Mouse (Mus musculus): ENCODE results near the gene Doxl2. TPM values are rescaled to one million over a fixed set of nuclear protein-coding genes. Genes with fewer than 3 reads are reported as not detected.

The Doxl2 gene
- polyA plus RNA-seq, 1 experiment, result 0.05 TPM

- H3K4me1 ChIP-seq (replicated peaks; ENCODE audit: control insufficient read depth, insufficient read depth, low read length), result peaks cover 12% of the 10 kb centered on the region
- H3K27ac ChIP-seq (ENCODE audit: control insufficient read depth, insufficient read depth, low read length), result peak overlapping the region; percentile 75
- no peak for DNase-seq
- H3K36me3 ChIP-seq (ENCODE audit: control insufficient read depth, insufficient read depth, low read length), result no peaks in the 10 kb centered on the region
- no peaks in the 10 kb centered on the region for H3K27me3 ChIP-seq (ENCODE audit: control insufficient read depth, insufficient read depth, low read length)
- WGBS, result 30% methylated on average over 3 of the region's 3 CpGs
- TF ChIP-seq POLR2A (IDR thresholded peaks at IDR 0.05; ENCODE audit: control insufficient read depth, extremely low read depth, insufficient read depth, low read length, poor library complexity) (no peak), CTCF (IDR thresholded peaks at IDR 0.05; ENCODE audit: borderline replicate concordance, control insufficient read depth, extremely low read depth, insufficient read depth, low read length, poor library complexity) (no peak)
- no peak overlapping the region for H3K4me3 ChIP-seq (ENCODE audit: control insufficient read depth, insufficient read depth, low read length)
These were observed 38.7 kb downstream of the Doxl2 start for GRCm38 (mm10) chr6:49013458-49013857.

GRCm38 (mm10) chr6:49017150-49017549 lies 42.4 kb downstream of the Doxl2 start:
- 6% methylated on average over 12 of the region's 12 CpGs for WGBS
- Histone ChIP-seq H3K4me1 (replicated peaks; ENCODE audit: control insufficient read depth, insufficient read depth, low read length) (peaks cover 23% of the 10 kb centered on the region), H3K36me3 (ENCODE audit: control insufficient read depth, insufficient read depth, low read length) (no peaks in the 10 kb centered on the region), H3K27ac (ENCODE audit: control insufficient read depth, insufficient read depth, low read length) (peak overlapping the region; percentile 20; the same call in 1 of the 2 replicates), H3K4me3 (ENCODE audit: control insufficient read depth, insufficient read depth, low read length) (peak overlapping the region; percentile 10), H3K27me3 (ENCODE audit: control insufficient read depth, insufficient read depth, low read length) (no peaks in the 10 kb centered on the region)
- DNase-seq, result peak; percentile 20
- no peak for TF ChIP-seq CTCF (IDR thresholded peaks at IDR 0.05; ENCODE audit: borderline replicate concordance, control insufficient read depth, extremely low read depth, insufficient read depth, low read length, poor library complexity)
- no peak for TF ChIP-seq POLR2A (IDR thresholded peaks at IDR 0.05; ENCODE audit: control insufficient read depth, extremely low read depth, insufficient read depth, low read length, poor library complexity)

GRCm38 (mm10) chr6:49019341-49019740 lies 44.6 kb downstream of the Doxl2 start:
- no peak overlapping the region for H3K27ac ChIP-seq (ENCODE audit: control insufficient read depth, insufficient read depth, low read length)
- H3K4me3 ChIP-seq (ENCODE audit: control insufficient read depth, insufficient read depth, low read length), result no peak overlapping the region
- peaks cover 16% of the 10 kb centered on the region for H3K4me1 ChIP-seq (replicated peaks; ENCODE audit: control insufficient read depth, insufficient read depth, low read length)
- H3K36me3 ChIP-seq (ENCODE audit: control insufficient read depth, insufficient read depth, low read length), result no peaks in the 10 kb centered on the region
- TF ChIP-seq CTCF (IDR thresholded peaks at IDR 0.05; ENCODE audit: borderline replicate concordance, control insufficient read depth, extremely low read depth, insufficient read depth, low read length, poor library complexity) (no peak), POLR2A (IDR thresholded peaks at IDR 0.05; ENCODE audit: control insufficient read depth, extremely low read depth, insufficient read depth, low read length, poor library complexity) (no peak)
- no peaks in the 10 kb centered on the region for H3K27me3 ChIP-seq (ENCODE audit: control insufficient read depth, insufficient read depth, low read length)
- WGBS, result 85% methylated on average over 1 of the region's 1 CpGs
- no peak for DNase-seq

GRCm38 (mm10) chr6:49021141-49022012 lies 46.6 kb downstream of the Doxl2 start:
- TF ChIP-seq POLR2A (IDR thresholded peaks at IDR 0.05; ENCODE audit: control insufficient read depth, extremely low read depth, insufficient read depth, low read length, poor library complexity) (no peak), CTCF (IDR thresholded peaks at IDR 0.05; ENCODE audit: borderline replicate concordance, control insufficient read depth, extremely low read depth, insufficient read depth, low read length, poor library complexity) (no peak)
- Histone ChIP-seq H3K27me3 (ENCODE audit: control insufficient read depth, insufficient read depth, low read length) (no peaks in the 10 kb centered on the region), H3K36me3 (ENCODE audit: control insufficient read depth, insufficient read depth, low read length) (no peaks in the 10 kb centered on the region)

GRCm38 (mm10) chr6:49022384-49022783 lies 47.6 kb downstream of the Doxl2 start:
- Histone ChIP-seq H3K4me3 (ENCODE audit: control insufficient read depth, insufficient read depth, low read length) (no peak overlapping the region), H3K36me3 (ENCODE audit: control insufficient read depth, insufficient read depth, low read length) (no peaks in the 10 kb centered on the region), H3K4me1 (replicated peaks; ENCODE audit: control insufficient read depth, insufficient read depth, low read length) (peaks cover 11% of the 10 kb centered on the region), H3K27me3 (ENCODE audit: control insufficient read depth, insufficient read depth, low read length) (no peaks in the 10 kb centered on the region), H3K27ac (ENCODE audit: control insufficient read depth, insufficient read depth, low read length) (no peak overlapping the region)
- TF ChIP-seq POLR2A (IDR thresholded peaks at IDR 0.05; ENCODE audit: control insufficient read depth, extremely low read depth, insufficient read depth, low read length, poor library complexity), result no peak
- no peak for TF ChIP-seq CTCF (IDR thresholded peaks at IDR 0.05; ENCODE audit: borderline replicate concordance, control insufficient read depth, extremely low read depth, insufficient read depth, low read length, poor library complexity)
- no peak for DNase-seq
- 67% methylated on average over 2 of the region's 2 CpGs for WGBS

More at GRCm38 (mm10) chr6:49021141-49022012, 46.6 kb downstream of the Doxl2 start:
- no peak overlapping the region for H3K27ac ChIP-seq (ENCODE audit: control insufficient read depth, insufficient read depth, low read length)
- DNase-seq, result no peak
- no peak overlapping the region for H3K4me3 ChIP-seq (ENCODE audit: control insufficient read depth, insufficient read depth, low read length)
- H3K4me1 ChIP-seq (replicated peaks; ENCODE audit: control insufficient read depth, insufficient read depth, low read length), result peaks cover 16% of the 10 kb centered on the region
- WGBS, result 16% methylated on average over 14 of the region's 14 CpGs

- TF ChIP-seq CTCF (IDR thresholded peaks at IDR 0.05; ENCODE audit: borderline replicate concordance, control insufficient read depth, extremely low read depth, insufficient read depth, low read length, poor library complexity) (no peak), POLR2A (IDR thresholded peaks at IDR 0.05; ENCODE audit: control insufficient read depth, extremely low read depth, insufficient read depth, low read length, poor library complexity) (no peak)
- Histone ChIP-seq H3K4me3 (ENCODE audit: control insufficient read depth, insufficient read depth, low read length) (no peak overlapping the region), H3K4me1 (replicated peaks; ENCODE audit: control insufficient read depth, insufficient read depth, low read length) (peaks cover 10% of the 10 kb centered on the region), H3K27me3 (ENCODE audit: control insufficient read depth, insufficient read depth, low read length) (no peaks in the 10 kb centered on the region), H3K27ac (ENCODE audit: control insufficient read depth, insufficient read depth, low read length) (no peak overlapping the region), H3K36me3 (ENCODE audit: control insufficient read depth, insufficient read depth, low read length) (no peaks in the 10 kb centered on the region)
- DNase-seq, result no peak
- 83% methylated on average over 10 of the region's 10 CpGs for WGBS
These were observed 48.6 kb downstream of the Doxl2 start for GRCm38 (mm10) chr6:49023315-49023714.
